Mouse (Mus musculus) 3134 (cell line): Measurements from ENCODE around the gene Ech1.

Source experiments
- DNase-seq: peaks from one replicate; pipeline ENCODE4 v3.0.0-alpha.2; 2011; ENCODE audit warnings: low spot score; ENCODE audit not compliant: insufficient read length; ENCODE audit errors: extremely low read depth

The Ech1 gene

DNA sequence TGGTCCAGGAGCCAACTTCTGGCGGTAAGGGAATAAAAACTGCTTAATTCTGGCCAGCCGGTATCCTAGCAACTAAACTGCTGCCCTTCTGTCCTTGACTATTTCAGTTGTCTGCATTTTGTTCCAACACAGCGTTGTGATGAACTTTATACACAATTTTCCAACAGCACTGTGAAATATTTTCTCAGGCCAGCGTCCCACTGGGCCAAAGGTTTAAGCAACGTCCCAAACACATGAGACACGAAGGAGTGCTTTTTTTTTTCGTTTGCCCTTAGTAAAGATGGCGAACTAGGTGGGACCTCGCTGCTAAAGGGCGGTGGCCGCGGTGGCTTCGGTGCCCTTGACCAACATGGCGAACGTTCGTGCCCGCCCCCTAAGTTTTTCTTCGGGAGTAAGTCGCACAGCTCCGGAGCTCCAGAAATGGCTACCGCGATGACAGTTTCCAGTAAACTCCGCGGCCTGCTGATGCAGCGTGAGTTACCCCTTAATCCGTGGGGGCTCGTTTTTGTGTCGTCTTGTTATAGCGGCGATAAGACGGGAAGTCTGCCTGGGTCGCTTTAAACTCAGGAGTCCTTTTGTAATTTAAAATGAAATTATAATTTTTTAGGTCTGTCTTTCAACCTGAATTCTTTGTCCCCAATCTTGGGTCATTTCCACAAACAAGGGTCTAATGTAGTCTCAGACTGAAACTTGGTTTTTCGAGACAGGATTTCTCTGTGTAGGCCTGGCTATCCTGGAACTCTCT, at the start of gene Ech1:
Gene Ech1, plus strand, starts transcription at position 277 of the 745 bp plus-strand sequence.
- DNase-seq: peak; percentile 93

DNA sequence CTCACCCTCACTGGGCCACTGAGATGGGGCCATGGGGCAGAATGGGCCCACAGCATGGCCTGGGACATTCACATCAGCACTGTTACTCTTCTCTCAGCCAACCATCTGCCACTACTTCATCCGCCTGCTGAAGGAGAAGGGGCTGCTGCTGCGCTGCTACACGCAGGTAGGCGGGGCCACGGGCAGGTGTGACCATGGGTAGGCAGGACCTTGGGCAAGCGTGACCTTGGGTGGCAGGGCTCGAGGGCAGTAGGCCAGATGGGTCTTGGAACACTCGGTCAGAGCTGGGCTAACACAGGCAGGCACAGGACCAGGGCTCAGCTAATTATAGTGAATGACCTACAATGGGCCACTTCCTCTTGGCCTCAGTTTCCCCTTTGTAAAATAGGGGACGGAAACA, 46.2 kb upstream of the Ech1 start:
- DNase-seq: no peak

DNA sequence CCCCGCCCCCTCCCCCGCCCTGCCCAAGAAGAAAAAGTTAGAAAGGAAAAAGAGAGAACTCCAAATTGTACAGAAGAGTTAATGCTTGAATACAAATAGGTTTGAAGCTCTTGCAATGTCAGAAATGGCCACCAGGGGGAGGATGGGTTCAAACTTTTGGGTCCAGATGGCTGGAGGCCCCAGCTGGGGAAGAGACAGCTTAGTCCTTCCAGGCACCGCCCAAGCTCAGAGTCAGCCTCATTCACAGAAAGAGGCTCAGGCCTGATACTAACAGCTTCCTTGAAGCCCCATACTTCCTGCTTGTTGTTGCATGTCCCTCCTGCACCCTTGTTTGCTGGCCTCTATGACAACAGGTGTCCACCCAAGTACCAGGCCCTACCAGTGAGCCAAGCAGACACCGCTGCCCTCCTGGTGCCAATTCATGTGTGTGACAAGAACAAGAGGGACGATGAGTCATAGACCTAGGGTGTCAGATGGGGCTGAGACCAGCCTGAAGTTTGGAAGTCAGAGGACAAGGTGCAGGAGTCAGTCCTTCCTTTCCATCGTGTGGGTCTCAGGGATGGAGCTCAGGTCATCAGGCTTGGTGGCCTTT, 44.9 kb upstream of the Ech1 start:
- peak; percentile 57 for DNase-seq

DNA sequence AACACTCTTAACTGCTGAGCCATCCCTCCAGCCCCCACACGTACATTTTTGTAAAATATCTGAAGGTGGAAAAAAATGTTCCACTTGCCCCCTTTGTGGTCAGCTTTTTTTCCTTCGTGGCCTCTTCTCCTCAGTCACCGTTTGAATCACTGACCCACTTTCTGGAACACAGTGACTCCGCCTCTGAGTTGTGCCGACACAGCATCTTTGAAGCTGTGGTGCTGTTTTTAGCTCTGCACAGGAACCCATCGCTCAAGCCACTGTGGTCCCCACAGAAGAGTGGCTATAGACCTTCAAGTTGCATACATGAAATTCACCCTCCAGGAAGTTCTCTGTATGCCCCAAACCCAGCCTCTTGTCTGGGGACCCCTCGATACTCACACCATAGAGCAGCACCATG, 44.2 kb upstream of the Ech1 start:
- DNase-seq: no peak

DNA sequence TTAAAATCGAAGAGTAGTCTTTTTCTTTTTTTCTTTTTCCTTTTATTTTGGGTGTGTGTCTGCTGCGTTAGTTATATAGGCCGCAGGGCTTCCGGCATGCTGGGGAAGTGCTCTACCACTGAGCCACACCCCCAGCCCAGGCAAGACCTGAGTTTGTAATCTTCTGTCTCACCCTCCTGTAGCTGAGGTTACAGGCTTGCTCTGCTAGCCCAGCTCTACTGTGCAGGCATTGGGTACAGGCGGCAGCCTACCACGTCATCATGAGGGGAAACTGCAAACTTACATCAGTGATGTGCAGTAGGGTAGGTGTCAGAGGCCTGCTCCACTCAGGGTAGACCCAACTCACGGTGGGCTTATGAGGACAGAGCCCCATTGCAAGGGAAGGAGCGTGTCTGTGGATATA, 43.8 kb upstream of the Ech1 start:
- DNase-seq: no peak

DNA sequence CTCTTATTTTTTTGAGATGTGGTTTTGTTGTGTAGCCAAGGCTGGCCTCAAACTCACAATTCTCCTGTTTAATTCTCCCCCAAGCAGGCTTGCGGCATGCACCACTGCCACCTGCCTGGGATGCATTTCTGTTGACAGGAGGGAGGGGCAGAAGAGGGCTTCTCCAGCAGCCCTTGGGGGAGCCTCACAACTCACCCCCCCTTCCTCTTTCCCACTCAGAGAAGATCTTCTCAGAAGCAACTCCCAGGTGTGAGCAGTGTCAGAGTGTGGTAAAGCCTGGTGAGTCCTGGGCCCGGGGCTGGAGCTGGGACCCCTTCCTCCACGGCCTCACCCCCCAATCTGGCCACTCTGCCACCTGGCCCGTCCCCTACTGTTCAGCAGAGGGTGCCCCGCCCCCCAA, 39.9 kb upstream of the Ech1 start:
- no peak for DNase-seq

DNA sequence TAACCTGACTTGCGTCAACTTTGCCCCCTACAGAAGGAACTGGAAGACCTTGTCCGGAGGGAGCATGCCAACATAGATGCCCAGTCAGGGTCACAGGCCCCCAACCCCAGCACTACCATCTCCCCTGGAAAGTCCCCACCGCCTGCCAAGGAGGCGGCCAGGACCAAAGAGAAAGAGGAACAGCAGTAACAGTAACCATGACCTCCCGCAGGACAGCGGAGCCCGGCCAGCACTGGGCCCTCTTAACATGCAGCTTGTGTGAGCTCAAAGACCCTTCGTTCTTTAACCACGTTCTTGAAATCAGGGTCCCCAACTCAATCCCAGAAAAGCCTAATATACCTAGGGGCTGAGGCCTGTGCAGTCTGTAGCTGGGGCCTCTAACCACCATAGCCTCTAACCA, 37.1 kb upstream of the Ech1 start:
- DNase-seq: no peak

DNA sequence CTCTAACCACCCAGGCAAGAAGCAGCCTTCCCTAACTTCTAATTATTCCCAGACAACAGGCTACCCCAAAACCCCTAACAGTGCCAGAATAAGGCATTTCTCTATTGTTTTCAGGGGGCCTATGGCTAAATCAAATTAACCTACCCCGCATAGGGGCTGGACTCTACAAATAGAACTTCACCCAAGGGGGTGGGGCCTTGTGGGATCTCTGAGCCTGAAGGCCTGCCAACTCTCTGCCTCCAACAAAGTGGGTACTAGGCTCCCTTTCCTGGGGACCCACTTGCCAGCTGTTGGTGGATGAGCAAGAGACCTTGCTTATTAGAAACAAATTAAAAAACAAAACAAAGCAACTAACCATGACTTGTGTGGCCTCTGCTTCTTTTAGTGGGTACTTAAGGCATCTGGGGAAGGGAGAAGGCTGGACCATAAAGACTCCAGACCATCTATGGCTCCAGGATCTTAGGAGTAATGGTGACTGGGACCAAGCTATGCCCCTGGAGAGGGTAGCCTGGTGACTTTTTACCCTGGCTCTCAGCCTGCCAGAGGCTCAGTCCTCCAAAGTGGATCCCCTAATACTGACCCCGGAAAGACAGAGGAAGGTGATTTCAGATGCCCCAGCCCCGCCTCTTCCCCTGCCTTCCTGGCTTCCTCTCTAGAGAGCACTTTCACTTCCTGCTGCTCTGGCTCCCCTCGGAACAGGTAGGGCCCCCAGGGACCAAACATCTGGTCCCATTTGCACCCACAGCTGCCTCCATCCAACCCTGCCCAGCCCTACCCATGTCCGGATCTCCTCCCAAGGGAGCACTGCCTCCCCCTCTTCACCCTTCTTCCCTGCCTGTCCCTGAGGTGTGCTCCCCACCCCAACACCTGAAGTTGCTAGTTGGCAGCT, 36.5 kb upstream of the Ech1 start, which contains the start of gene Rinl:
Gene Rinl, plus strand, starts transcription at position 663 of the 889 bp plus-strand sequence.
- DNase-seq: no peak

DNA sequence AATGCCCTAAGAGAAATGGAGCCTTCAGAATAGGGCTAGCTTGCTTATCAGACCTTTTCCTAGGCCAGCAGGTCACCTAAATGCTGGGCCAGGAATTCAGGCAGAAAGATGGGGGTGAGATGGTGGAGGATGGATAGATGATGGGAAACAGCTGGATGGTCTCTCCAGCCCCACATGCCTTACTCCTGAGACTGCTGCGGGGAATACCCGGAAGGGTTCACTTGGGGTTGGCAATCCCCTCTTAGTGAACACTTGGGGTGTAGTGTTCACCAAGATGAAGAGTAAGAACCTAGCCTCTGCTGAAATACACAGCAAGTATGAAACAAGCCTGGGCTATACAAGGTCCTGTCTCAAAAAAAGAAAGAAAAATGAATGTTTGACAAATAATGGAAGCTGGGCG, 35.8 kb upstream of the Ech1 start:
- DNase-seq: no peak

DNA sequence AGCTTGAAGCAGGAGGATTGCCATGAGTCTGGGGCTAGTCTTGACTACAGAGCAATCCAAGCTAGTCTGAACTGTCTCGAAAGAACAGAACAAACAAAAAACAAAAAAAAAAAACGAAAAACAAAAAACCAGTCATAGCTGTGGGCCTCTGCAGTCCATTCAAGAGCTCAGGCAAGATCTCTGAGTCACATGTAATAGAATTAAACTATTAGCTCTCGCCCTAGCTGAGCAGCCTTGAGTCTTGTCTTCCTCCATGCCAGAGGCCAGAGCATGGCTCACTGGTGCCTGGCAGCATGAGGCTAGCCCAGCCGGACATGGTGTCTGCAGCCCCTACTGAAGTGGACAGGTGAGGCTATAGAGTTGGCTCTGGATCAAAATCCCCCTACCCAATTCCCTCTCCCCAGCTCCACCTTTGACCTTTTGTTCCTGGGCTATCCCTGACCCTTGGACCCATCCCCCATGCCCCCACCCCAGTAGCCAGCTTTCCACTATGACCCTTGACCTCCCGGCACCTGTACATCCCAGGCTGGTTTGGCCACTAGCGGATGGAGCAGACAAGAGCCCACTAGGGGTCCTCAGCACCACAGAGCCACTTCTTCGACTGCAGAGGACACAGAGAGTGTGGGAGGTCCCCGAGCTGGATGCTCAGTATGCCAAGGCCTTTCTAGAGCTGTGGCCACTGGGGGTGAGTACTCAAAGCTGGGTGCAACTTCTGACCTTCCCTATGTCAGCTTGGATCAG, 34.8 kb upstream of the Ech1 start:
- no peak for DNase-seq

DNA sequence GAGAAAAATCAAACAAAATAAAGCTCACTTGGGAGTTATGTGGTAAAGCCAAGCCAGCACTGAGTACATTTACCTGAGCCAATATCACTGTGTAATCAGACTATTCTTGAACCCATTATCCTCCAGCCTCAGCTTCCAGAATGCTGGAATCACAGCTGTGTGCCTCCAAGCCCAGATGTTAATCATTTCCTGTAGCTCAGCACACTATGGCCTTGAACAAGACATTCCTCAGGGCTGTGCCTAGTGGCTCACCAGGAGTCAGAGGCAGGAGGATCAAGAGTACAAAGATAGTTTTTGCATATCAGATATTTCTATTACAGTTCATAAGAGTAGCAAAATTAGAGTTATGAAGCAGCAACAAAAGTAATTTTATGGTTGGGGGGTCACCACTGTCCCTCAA, 33.3 kb upstream of the Ech1 start:
- no peak for DNase-seq

DNA sequence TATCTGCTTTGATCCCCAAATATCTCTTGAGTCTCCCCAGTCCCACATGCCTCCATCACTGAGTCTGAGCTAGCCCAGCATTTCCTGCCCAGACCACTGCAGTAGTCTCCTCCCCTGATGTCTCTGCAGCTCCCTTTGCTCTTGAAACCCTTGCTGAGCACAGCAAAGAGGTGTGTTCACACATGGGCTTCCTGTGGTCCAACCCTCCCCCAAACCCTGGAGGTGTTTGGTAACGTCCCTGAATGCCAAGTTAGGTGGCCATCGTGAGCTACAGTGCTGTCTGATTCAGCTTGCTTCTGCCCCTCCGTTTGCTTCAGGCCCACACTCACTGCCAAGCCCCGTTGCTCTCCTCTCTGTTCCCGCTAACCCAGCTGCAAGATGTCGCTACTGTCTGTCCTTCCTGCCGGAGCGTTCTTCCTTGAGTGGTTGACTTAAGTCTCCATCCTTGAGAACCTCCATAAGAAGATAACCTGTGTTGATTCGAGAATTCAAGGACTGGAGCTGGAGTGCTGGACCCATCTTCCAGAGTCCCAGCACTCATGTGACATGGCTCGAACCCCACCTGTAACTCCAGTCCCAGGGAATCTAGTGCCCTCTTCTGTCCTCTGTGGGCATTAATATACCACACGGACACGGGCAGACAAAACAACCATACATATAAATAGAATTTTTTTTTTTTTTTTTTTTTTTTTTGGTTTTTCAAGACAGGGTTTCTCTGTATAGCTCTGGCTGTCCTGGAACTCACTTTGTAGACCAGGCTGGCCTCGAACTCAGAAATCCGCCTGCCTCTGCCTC, 32.4 kb upstream of the Ech1 start:
- DNase-seq: no peak

DNA sequence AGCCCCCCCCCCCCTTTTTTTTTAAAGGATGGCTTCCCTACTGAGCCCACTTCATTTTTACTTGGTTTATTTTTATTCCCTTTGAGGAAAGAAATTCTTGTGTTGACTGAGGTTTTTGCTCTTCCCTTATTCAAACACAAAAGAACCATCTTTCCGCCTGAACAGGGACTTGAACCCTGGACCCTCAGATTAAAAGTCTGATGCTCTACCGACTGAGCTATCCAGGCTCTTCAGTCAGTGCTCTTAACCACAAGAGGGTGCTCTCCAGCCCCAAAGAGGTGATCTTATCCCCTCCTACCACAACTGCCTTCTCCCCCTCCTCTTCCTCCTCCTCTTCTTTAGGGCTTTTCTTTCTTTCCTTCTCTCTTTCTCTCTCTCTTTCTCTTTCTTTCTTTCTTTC, 31.2 kb upstream of the Ech1 start:
- no peak for DNase-seq

DNA sequence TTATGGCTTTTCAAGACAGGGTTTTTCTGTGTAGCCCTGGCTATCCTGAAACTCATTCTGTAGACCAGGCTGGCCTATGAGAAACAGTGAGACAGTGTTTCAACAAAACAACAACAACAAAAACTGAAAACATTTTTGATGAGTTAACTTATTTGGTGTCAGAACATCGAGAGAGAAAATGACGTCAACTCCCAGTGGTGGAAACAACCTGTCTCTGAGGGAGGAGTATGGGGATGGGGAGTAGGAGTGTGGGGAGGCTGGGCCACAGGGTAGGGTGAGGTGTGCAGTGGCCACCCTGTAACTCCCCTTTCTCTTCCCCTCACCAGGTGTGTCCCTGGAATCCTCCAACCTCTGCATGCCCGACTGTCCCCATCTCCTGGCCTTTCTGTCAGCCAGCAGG, 30.5 kb upstream of the Ech1 start:
- DNase-seq: no peak

DNA sequence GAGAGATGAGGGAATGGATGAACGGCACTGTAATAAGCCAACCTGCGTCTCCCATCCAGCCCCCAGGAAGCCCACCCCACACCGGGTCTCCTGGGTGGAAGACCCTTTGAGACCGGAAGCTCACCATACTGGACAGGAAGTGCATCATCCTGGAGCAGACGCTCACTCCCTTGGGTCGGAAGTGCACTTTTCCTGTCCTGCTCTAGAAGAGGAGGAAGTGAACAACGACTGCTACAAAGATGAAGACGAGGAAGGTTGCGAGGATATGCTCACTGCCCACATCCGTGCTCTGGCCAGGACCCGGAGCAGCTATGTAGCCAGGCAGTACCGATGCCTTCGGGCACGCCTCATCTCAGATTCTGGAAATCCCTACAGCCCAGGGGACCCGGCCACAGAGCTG, 29.2 kb upstream of the Ech1 start:
- no peak for DNase-seq

DNA sequence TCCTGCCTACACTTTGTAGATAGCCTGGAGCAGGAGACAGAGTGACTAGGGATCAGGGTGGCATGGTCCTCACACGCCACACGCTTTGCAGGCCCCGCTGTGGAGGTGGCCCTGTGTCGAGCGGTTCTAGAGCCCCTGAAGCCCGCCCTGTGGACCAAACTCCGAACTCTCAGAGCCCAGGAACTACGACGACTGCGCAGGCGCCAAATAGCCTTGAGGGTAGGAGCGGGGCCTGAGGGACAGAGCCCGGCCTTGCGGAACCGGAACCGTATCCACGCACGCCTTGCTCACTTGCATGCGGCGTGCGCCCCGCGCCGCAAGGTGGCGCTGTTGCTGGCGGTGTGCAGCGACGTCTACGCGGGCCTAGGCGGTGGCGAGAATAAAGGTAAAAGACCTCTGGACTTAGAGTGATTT, 28.4 kb upstream of the Ech1 start:
- peak; percentile 72 for DNase-seq

DNA sequence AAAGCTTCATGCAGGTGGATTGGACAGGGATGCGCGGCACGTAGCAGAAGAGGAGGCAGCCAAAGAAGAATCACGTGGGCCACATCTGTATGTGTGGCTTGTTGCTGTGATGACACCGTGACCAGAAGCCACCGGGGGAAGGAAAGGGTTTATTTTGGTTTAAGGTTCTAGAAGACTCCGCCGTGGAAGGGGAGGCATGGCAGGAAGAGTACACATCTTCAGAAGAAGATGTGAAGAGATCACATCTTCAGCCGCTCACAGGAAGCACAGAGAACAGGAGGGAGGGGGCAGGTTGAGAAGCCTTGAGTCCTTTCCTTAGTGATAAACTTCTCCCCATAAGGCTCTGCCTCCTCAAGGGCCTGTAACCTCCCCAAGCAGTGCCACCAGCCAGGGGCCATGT, 25.0 kb upstream of the Ech1 start:
- DNase-seq: no peak

DNA sequence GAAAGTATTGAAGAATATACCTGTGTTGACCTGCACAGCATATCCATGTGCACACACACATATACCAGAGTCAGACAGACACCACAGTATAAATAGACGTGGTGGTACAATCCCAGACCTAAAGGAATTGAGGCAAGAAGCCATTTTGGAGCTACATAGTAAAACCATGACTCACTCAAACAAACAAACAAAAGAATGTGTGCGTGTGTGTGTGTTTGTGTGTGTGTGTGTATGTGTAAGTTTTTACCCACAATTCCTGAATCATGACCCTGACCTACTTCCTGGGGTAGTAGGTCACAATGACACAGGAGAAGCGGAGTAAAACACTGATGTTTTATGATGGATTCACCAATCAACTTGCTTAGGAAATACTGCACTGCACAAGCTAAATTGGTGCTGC, 23.6 kb upstream of the Ech1 start:
- DNase-seq: peak; percentile 64

DNA sequence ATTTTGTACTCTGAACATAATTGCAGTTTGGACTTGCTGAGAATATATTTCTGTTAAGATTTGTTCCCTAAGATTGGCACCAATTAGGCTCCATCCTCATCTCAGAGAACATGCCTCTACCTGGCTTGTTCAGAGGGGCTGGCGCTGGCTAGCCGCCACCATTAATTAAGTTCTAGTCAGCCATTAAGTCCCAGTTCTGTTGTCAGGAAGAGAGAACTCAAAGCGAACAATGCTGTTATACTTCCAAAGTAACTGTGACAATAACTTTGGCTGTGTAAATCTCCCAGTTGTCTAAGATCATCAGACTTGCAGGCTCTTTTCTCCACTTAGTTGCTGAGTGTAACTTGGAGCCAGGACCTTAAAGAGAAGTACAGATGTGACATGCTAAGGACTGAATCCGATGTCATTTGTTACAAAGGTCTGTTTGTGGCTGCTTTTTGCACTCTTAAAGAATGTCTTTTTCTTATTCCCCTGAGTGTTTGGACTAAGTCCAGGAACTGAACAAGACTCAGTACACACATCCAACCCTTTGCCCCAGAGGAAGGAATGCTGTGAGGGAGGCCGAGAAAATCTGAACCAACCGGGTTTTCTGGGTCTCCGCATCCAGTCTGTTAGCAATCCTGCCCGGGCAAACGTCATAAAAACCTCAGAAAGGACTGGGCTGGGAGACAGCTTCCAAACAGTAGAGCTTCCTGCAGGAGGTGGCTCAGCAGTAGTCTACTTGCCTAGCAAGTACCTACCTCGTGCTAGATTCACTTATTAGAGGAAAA, 22.9 kb upstream of the Ech1 start:
- DNase-seq: peak; percentile 55
